Mouse (Mus musculus) limb, embryonic 13.5 days (tissue): Measurements from ENCODE around the gene Tpbpb. TPM values are rescaled to one million over a fixed set of nuclear protein-coding genes. Genes with fewer than 3 reads are reported as not detected.
"Not testable (repeated sequence)": the region's sequence is repeated elsewhere in the genome, so short reads cannot be mapped to it uniquely, and the experiment has no call there.

Experiments used
- ATAC-seq: fragments of 200-750 bp; cut with Nextera tagmentation; 2 replicates; pipeline ENCODE4 v1.8.0; 2017; ENCODE audit warnings: low read depth, moderate number of reproducible peaks, moderate TSS enrichment; ENCODE audit not compliant: low FRiP score
- H3K27ac ChIP-seq: fragments of 300-500 bp; sonication (generic); 2 replicates; pipeline ENCODE4 v1.5.1; 2015; ENCODE audit warnings: inconsistent platforms, mild to moderate bottlenecking, moderate library complexity
- H3K27me3 ChIP-seq: fragments of 300-500 bp; sonication (generic); 2 replicates; pipeline ENCODE4 v1.6.1; 2015; ENCODE audit warnings: mild to moderate bottlenecking, inconsistent platforms
- H3K36me3 ChIP-seq: fragments of 300-500 bp; sonication (generic); 2 replicates; pipeline ENCODE4 v1.6.1; 2015; ENCODE audit warnings: inconsistent platforms, mild to moderate bottlenecking, moderate library complexity
- H3K4me1 ChIP-seq: fragments of 300-500 bp; sonication (generic); 2 replicates; pipeline ENCODE4 v1.6.1; 2015; ENCODE audit warnings: inconsistent platforms
- H3K4me2 ChIP-seq: fragments of 300-500 bp; sonication (generic); replicated peaks from 2 replicates; pipeline ENCODE4 v1.6.1; 2015; ENCODE audit warnings: inconsistent platforms, mild to moderate bottlenecking, moderate library complexity
- H3K4me3 ChIP-seq: fragments of 300-500 bp; sonication (generic); 2 replicates; pipeline ENCODE4 v1.5.1; 2015; ENCODE audit warnings: moderate library complexity, mild to moderate bottlenecking, inconsistent platforms
- H3K9ac ChIP-seq: fragments of 300-500 bp; sonication (generic); 2 replicates; pipeline ENCODE4 v1.6.1; 2015; ENCODE audit warnings: mild to moderate bottlenecking, inconsistent platforms
- H3K9me3 ChIP-seq: fragments of 300-500 bp; sonication (generic); 2 replicates; pipeline ENCODE4 v1.6.1; 2016; ENCODE audit warnings: inconsistent platforms
- WGBS: fragments of 180-500 bp; shearing (Covaris S2); methylation state at CpG from one replicate; pipeline ENCODE4 v1.1.7; 2015; 5-methylcytosine and 5-hydroxymethylcytosine counted together
- polyA plus RNA-seq: library from polyadenylated mRNA; unstranded; fragments of >200 nt; fragmentation: Nextera tagmentation; extraction: Ambion mirVana; gene quantifications from 2 replicates; pipeline ENCODE4 v1.2.1, GENCODE M21; 2015

The Tpbpb gene
- polyA plus RNA-seq = not detected in 2 replicates

DNA sequence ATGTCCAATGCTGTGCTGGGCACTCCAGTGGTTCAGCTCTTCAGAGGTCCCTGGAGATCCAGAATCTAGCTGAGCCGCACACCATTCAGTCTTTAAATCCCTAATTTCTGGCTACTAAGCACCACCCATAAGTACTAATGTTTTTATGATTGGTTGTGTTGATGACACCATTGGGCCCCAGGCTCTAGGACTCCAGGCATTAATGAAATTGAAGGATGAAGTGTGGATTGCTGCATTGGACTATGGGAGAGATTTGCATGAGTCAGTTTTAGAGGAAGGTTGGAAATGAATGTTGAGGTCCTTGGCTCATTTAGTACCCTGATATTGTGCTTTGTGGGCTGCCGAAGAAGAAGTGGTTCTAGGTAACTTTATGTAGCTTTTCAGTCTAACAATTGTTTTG lies at the start of gene Tpbpb:
Gene Tpbpb, minus strand, starts transcription at position 101 of the 400 bp plus-strand sequence.
- not testable (repeated sequence) for H3K27ac ChIP-seq, H3K9me3 ChIP-seq, H3K4me3 ChIP-seq, H3K4me1 ChIP-seq, H3K36me3 ChIP-seq, ATAC-seq, H3K4me2 ChIP-seq, H3K27me3 ChIP-seq, H3K9ac ChIP-seq
- 87% methylated on average over 2 of the region's 2 CpGs for WGBS

DNA sequence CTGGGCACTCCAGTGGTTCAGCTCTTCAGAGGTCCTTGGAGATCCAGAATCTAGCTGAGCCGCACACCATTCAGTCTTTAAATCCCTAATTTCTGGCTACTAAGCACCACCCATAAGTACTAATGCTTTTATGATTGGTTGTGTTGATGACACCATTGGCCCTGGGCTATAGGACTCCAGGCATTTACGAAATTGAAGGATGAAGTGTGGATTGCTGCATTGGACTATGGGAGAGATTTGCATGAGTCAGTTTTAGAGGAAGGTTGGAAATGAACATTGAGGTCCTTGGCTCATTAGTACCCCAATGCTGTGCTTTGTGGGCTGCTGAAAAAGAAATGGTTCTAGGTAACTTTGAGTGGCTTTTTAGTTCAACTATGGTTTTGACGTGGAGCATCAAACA lies 37.2 kb upstream of the Tpbpb start, which contains the start of gene Tpbpa:
Gene Tpbpa, minus strand, starts transcription at position 101 of the 400 bp plus-strand sequence.
- H3K4me2 ChIP-seq, H3K27me3 ChIP-seq, H3K9ac ChIP-seq, H3K4me3 ChIP-seq, H3K9me3 ChIP-seq, H3K36me3 ChIP-seq, H3K4me1 ChIP-seq, H3K27ac ChIP-seq, ATAC-seq: not testable (repeated sequence)
- 74% methylated on average over 3 of the region's 3 CpGs for WGBS

DNA sequence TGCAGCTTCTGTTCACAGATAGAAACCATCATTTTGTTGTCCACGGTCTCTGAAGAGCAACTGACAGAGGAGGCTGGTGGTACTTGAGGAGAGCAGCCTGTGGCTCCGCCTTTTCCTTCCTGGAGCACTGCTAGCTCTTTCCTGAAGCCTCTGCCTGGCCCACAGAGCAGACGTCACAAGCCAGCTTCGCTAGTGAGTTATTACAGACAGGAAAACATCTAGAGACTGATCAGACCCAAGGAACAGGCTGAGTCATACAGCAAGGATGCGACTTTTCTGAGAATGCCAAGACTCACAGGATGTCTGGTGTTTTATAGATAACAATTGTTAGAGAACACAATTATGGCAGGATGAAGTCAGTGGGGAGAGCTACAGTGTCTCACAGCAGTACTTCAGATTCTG lies 31.8 kb upstream of the Tpbpb start, which contains the start of the genes Gm49391 and Ctla2a:
Gene Gm49391, minus strand, starts transcription at position 72 of the 402 bp plus-strand sequence.
Gene Ctla2a, minus strand, starts transcription at position 126 of the 402 bp plus-strand sequence.
- H3K27ac ChIP-seq = no peak within 1 kb of the TSS
- H3K9me3 ChIP-seq = no peaks in the 10 kb centered on the region; the same call in 1 of the 2 replicates
- no peak within 1 kb of the TSS for H3K4me3 ChIP-seq
- H3K4me2 ChIP-seq = no peak within 1 kb of the TSS
- no peak for ATAC-seq
- H3K9ac ChIP-seq = no peak within 1 kb of the TSS
- WGBS = 69% methylated on average over 5 of the region's 5 CpGs
- H3K27me3 ChIP-seq = no peaks in the 10 kb centered on the region
- no peaks in the 10 kb centered on the region for H3K36me3 ChIP-seq
- H3K4me1 ChIP-seq = no peaks in the 10 kb centered on the region

DNA sequence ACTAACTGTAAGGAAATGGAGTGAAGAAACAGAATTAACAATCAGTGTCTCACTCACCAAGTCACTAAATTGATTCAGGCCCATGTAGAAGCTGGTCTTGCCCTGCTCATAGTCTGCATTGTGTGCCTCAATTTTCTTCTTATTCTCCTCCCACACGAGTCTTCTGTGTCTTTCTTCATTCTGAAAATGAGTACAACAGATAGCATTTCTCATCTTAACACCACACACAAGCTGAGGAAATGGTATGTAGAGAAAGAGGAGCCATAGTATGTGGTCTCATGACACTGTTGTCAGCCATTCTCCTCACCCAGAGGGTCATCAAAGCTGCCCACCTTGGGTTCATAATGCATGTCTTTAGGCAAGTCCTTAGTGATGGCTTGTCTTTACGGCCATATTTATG lies 30.8 kb upstream of the Tpbpb start, which contains the start of gene Gm49393:
Gene Gm49393, minus strand, starts transcription at position 101 of the 400 bp plus-strand sequence.
- WGBS = 68% methylated on average over 2 of the region's 2 CpGs
- not testable (repeated sequence) for H3K27ac ChIP-seq, H3K9ac ChIP-seq, ATAC-seq, H3K4me1 ChIP-seq, H3K36me3 ChIP-seq, H3K27me3 ChIP-seq, H3K4me3 ChIP-seq, H3K9me3 ChIP-seq, H3K4me2 ChIP-seq

DNA sequence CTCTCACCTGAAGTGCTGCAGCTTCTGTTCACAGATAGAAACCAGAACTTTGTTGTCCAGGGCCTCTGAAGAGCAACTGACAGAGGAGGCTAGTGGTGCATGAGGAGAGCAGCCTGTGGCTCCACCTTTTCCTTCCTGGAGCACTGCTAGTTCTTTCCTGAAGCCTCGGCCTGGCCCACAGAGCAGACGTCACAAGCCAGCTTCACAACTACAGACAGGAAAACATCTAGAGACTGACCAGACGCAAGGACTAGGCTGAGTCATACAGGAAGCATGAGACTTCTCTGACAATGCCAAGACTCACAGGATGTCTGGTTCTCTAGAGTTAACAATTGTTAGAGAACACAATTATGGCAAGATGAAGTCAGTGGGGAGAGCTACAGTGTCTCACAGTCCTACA lies 7.4 kb downstream of the Tpbpb start, which contains the start of gene Ctla2b:
Gene Ctla2b, minus strand, starts transcription at position 120 of the 400 bp plus-strand sequence.
- Histone ChIP-seq H3K9me3 (0 out of 2 replicates have a peak, but pooled peaks cover 2% of the 10 kb centered on the region), H3K4me3 (no peak within 1 kb of the TSS), H3K4me1 (no peaks in the 10 kb centered on the region), H3K4me2 (no peak within 1 kb of the TSS), H3K9ac (no peak within 1 kb of the TSS), H3K27me3 (no peaks in the 10 kb centered on the region), H3K27ac (no peak within 1 kb of the TSS), H3K36me3 (no peaks in the 10 kb centered on the region)
- no peak for ATAC-seq
- 76% methylated on average over 3 of the region's 3 CpGs for WGBS

DNA sequence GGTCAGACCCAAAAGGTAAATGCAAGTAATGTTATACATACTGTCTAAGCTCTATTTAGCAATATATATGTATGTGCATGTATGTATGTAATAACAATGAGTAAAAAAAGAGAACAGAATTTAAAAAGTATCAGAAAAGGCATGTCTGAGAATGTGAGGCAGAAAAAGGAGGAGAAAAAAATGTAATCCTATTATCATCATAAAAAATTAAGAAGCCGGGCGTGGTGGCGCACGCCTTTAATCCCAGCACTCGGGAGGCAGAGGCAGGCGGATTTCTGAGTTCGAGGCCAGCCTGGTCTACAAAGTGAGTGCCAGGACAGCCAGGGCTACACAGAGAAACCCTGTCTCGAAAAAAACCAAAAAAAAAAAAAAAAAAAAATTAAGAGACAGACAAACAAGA lies 7.9 kb downstream of the Tpbpb start, which contains the start of gene Gm49392:
Gene Gm49392, minus strand, starts transcription at position 101 of the 400 bp plus-strand sequence.
- not testable (repeated sequence) for ATAC-seq, H3K27ac ChIP-seq, H3K27me3 ChIP-seq, H3K4me2 ChIP-seq, H3K4me1 ChIP-seq, H3K9me3 ChIP-seq, H3K36me3 ChIP-seq, H3K9ac ChIP-seq, H3K4me3 ChIP-seq
- 85% methylated on average over 8 of the region's 8 CpGs for WGBS

DNA sequence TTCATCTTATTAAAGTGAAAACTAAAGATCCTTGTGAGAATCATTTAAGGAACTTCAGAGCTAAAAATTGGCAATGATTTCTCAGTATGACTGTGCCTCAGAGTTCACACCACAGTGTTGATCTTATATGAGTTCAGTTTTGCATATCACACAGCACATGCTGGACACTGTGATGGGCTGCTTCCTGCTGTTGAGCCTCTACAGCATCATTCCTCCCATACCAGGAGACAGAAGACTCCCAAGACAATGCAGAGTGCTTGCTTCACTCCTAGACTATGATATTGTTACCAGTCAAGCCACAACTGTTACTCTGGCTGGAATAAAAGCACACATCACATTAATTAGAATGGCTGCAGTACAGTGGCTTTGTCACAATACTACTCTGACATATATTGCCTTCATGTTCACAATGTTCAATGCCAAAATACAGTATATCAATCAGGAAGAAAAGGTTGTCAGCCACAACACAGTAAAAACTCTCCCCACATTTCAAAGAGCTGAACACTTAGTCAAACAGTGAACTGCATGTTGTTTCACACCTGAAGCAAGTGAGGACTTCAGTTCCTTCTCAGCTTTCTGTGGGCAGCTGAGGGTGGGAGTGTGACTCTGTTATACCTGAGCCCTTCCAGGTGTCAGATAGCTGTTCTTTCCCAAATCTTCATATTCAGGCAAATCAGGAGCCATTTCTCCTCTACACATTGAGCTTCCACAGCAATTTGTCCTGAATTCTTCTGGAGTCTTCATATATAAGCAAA lies 9.1 kb downstream of the Tpbpb start:
- Histone ChIP-seq H3K4me3 (no peak overlapping the region), H3K4me2 (no peak overlapping the region), H3K4me1 (no peaks in the 10 kb centered on the region), H3K9me3 (no peaks in the 10 kb centered on the region), H3K9ac (no peak overlapping the region), H3K27me3 (no peaks in the 10 kb centered on the region), H3K27ac (no peak overlapping the region), H3K36me3 (no peaks in the 10 kb centered on the region)
- no peak for ATAC-seq

DNA sequence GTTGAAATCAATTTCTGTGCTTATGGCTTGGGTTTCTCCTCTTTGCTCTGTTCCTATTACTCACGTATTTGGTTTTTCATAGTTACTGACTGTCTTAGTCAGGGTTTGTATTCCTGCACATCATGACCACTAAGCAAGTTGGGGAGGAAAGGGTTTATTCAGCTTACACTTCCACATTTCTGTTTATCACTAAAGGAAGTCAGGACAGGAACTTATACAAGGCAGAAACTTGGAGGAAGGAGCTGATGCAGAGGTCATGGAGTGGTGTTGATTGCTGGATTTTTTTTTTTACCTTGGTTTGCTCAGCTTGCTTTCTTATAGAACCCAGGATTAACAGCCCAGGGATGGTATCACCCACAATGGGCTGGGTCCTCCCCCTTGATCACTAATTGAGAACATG lies 12.4 kb downstream of the Tpbpb start:
- Histone ChIP-seq H3K27ac (no peak overlapping the region), H3K9me3 (no peaks in the 10 kb centered on the region), H3K36me3 (no peaks in the 10 kb centered on the region), H3K9ac (no peak overlapping the region), H3K27me3 (no peaks in the 10 kb centered on the region), H3K4me3 (no peak overlapping the region), H3K4me2 (no peak overlapping the region), H3K4me1 (no peaks in the 10 kb centered on the region)
- WGBS = 94% methylated on average over 1 of the region's 1 CpGs
- no peak for ATAC-seq

DNA sequence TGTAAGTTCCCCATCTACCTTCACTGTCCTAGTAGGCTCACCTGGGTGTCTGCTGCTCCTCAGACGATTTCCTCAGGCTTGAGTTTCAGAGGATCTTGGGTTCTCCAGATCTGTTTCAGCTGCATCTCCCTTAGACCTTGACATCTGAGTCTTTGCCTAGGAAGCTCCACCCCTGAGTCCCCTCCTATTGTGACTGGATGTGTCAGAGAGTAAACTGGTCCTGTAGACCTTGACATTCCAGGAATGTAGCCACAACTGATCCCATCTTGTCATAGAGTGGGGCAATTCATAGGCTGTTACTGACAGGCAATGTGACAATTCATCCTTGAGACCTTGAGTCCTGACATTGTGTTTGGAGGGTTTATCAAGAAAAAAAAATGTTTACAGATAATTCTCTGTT lies 40.4 kb downstream of the Tpbpb start, which contains the start of gene 4930486L24Rik:
Gene 4930486L24Rik, minus strand, starts transcription at position 195 of the 400 bp plus-strand sequence.
- Histone ChIP-seq H3K27me3 (no peaks in the 10 kb centered on the region), H3K4me2 (no peak within 1 kb of the TSS), H3K9ac (no peak within 1 kb of the TSS), H3K4me3 (no peak within 1 kb of the TSS), H3K4me1 (no peaks in the 10 kb centered on the region), H3K36me3 (no peaks in the 10 kb centered on the region), H3K9me3 (no peaks in the 10 kb centered on the region), H3K27ac (no peak within 1 kb of the TSS)
- WGBS = 64% methylated on average over 1 of the region's 1 CpGs
- ATAC-seq = no peak

Other genes with a start within 250 kb of the Tpbpb start
- not detected in 2 replicates for gene BC051665, start 118.5 kb downstream of the Tpbpb start, polyA plus RNA-seq
- gene Ctsll3, start 102.0 kb downstream of the Tpbpb start, polyA plus RNA-seq = not detected in 2 replicates
- gene 4930486L24Rik, start 40.4 kb downstream of the Tpbpb start, polyA plus RNA-seq = 0.18 TPM in 1 of 2 replicates, not detected in the other
- gene Gm49392, start 8.0 kb downstream of the Tpbpb start, polyA plus RNA-seq = 0.22 TPM in 1 of 2 replicates, not detected in the other
- gene Ctla2b, start 7.4 kb downstream of the Tpbpb start, polyA plus RNA-seq = 2.6 and 3.4 TPM in 2 replicates
- not detected in 2 replicates for gene Gm49393, start 30.7 kb upstream of the Tpbpb start, polyA plus RNA-seq
- 0.22 and 0.52 TPM in 2 replicates for gene Gm49391, start 31.7 kb upstream of the Tpbpb start, polyA plus RNA-seq
- 19.2 and 23.1 TPM in 2 replicates for gene Ctla2a, start 31.7 kb upstream of the Tpbpb start, polyA plus RNA-seq
- gene Tpbpa, start 37.1 kb upstream of the Tpbpb start, polyA plus RNA-seq = not detected in 2 replicates
- not detected in 2 replicates for gene Ctsj, start 101.1 kb upstream of the Tpbpb start, polyA plus RNA-seq
- not detected in 2 replicates for gene Ctsq, start 135.8 kb upstream of the Tpbpb start, polyA plus RNA-seq